Mouse (Mus musculus): ENCODE results near the gene Thada. TPM values are rescaled to one million over a fixed set of nuclear protein-coding genes. Genes with fewer than 3 reads are reported as not detected.

Gene Thada
- polyA plus RNA-seq, 1 experiment from 2014 or later, result 9.2 TPM

GRCm38 (mm10) chr17:84497026-84497425 lies 31.0 kb upstream of the Thada start:
- H3K4me3 ChIP-seq, result no peak overlapping the region
- H3K36me3 ChIP-seq, result no peaks in the 10 kb centered on the region
- H3K27ac ChIP-seq, result no peak overlapping the region
- H3K9me3 ChIP-seq, result no peaks in the 10 kb centered on the region
- H3K27me3 ChIP-seq (ENCODE audit: insufficient read depth, poor library complexity, severe bottlenecking), result no peaks in the 10 kb centered on the region
- 81% methylated on average over 5 of the region's 5 CpGs for WGBS
- no peak for DNase-seq (ENCODE audit: low spot score)
- no peaks in the 10 kb centered on the region for H3K4me1 ChIP-seq

- Histone ChIP-seq H3K36me3 (no peaks in the 10 kb centered on the region), H3K27ac (no peak overlapping the region), H3K27me3 (ENCODE audit: insufficient read depth, poor library complexity, severe bottlenecking) (no peaks in the 10 kb centered on the region), H3K4me3 (no peak overlapping the region), H3K4me1 (no peaks in the 10 kb centered on the region), H3K9me3 (no peaks in the 10 kb centered on the region)
- DNase-seq (ENCODE audit: low spot score), result no peak
- WGBS, result 30% methylated on average over 5 of the region's 5 CpGs
Observed at GRCm38 (mm10) chr17:84492255-84492880, 26.4 kb upstream of the Thada start.

GRCm38 (mm10) chr17:84487415-84487814 lies 21.4 kb upstream of the Thada start:
- DNase-seq (ENCODE audit: low spot score), result no peak
- H3K9me3 ChIP-seq, result no peaks in the 10 kb centered on the region
- H3K4me3 ChIP-seq, result no peak overlapping the region
- 79% methylated on average over 2 of the region's 2 CpGs for WGBS
- H3K4me1 ChIP-seq, result no peaks in the 10 kb centered on the region
- H3K27ac ChIP-seq, result no peak overlapping the region
- H3K27me3 ChIP-seq (ENCODE audit: insufficient read depth, poor library complexity, severe bottlenecking), result no peaks in the 10 kb centered on the region
- H3K36me3 ChIP-seq, result no peaks in the 10 kb centered on the region

GRCm38 (mm10) chr17:84483673-84484320 lies 17.8 kb upstream of the Thada start:
- no peaks in the 10 kb centered on the region for H3K4me1 ChIP-seq
- no peaks in the 10 kb centered on the region for H3K36me3 ChIP-seq
- no peak overlapping the region for H3K4me3 ChIP-seq
- H3K27me3 ChIP-seq (ENCODE audit: insufficient read depth, poor library complexity, severe bottlenecking), result no peaks in the 10 kb centered on the region
- no peak for DNase-seq (ENCODE audit: low spot score)
- WGBS, result 70% methylated on average over 6 of the region's 6 CpGs
- no peaks in the 10 kb centered on the region for H3K9me3 ChIP-seq
- H3K27ac ChIP-seq, result no peak overlapping the region

GRCm38 (mm10) chr17:84482831-84483230 lies 16.8 kb upstream of the Thada start:
- H3K9me3 ChIP-seq, result no peaks in the 10 kb centered on the region
- H3K27me3 ChIP-seq (ENCODE audit: insufficient read depth, poor library complexity, severe bottlenecking), result no peaks in the 10 kb centered on the region
- H3K4me1 ChIP-seq, result no peaks in the 10 kb centered on the region
- no peak for DNase-seq (ENCODE audit: low spot score)
- H3K4me3 ChIP-seq, result no peak overlapping the region
- no peak overlapping the region for H3K27ac ChIP-seq
- whole genome bisulfite sequencing, result 74% methylated on average over 3 of the region's 3 CpGs
- no peaks in the 10 kb centered on the region for H3K36me3 ChIP-seq

- H3K27ac ChIP-seq, result no peak overlapping the region
- 56% methylated on average over 15 of the region's 15 CpGs for WGBS
- no peaks in the 10 kb centered on the region for H3K4me1 ChIP-seq
- H3K27me3 ChIP-seq (ENCODE audit: insufficient read depth, poor library complexity, severe bottlenecking), result no peaks in the 10 kb centered on the region
- no peak overlapping the region for H3K4me3 ChIP-seq
- no peak for DNase-seq (ENCODE audit: low spot score)
- no peaks in the 10 kb centered on the region for H3K36me3 ChIP-seq
- H3K9me3 ChIP-seq, result no peaks in the 10 kb centered on the region
Observed at GRCm38 (mm10) chr17:84480464-84481355, 14.7 kb upstream of the Thada start.

GRCm38 (mm10) chr17:84478276-84478675 lies 12.3 kb upstream of the Thada start:
- Histone ChIP-seq H3K27ac (no peak overlapping the region), H3K27me3 (ENCODE audit: insufficient read depth, poor library complexity, severe bottlenecking) (no peaks in the 10 kb centered on the region), H3K4me3 (no peak overlapping the region), H3K9me3 (no peaks in the 10 kb centered on the region), H3K4me1 (no peaks in the 10 kb centered on the region), H3K36me3 (no peaks in the 10 kb centered on the region)
- WGBS, result 78% methylated on average over 4 of the region's 4 CpGs
- DNase-seq (ENCODE audit: low spot score), result no peak

- no peaks in the 10 kb centered on the region for H3K36me3 ChIP-seq
- no peaks in the 10 kb centered on the region for H3K9me3 ChIP-seq
- H3K4me1 ChIP-seq, result no peaks in the 10 kb centered on the region
- no peaks in the 10 kb centered on the region for H3K27me3 ChIP-seq (ENCODE audit: insufficient read depth, poor library complexity, severe bottlenecking)
- H3K4me3 ChIP-seq, result no peak overlapping the region
- no peak for DNase-seq (ENCODE audit: low spot score)
- no peak overlapping the region for H3K27ac ChIP-seq
- 80% methylated on average over 5 of the region's 5 CpGs for WGBS
Observed at GRCm38 (mm10) chr17:84477176-84477575, 11.2 kb upstream of the Thada start.

GRCm38 (mm10) chr17:84474312-84474711 lies 8.3 kb upstream of the Thada start:
- H3K4me1 ChIP-seq, result no peaks in the 10 kb centered on the region
- H3K27ac ChIP-seq, result no peak overlapping the region
- no peaks in the 10 kb centered on the region for H3K36me3 ChIP-seq
- no peak for DNase-seq (ENCODE audit: low spot score)
- 58% methylated on average over 4 of the region's 4 CpGs for WGBS
- no peaks in the 10 kb centered on the region for H3K27me3 ChIP-seq (ENCODE audit: insufficient read depth, poor library complexity, severe bottlenecking)
- no peak overlapping the region for H3K4me3 ChIP-seq
- H3K9me3 ChIP-seq, result no peaks in the 10 kb centered on the region

- 79% methylated on average over 4 of the region's 4 CpGs for WGBS
- no peaks in the 10 kb centered on the region for H3K4me1 ChIP-seq
- no peak for DNase-seq (ENCODE audit: low spot score)
- no peaks in the 10 kb centered on the region for H3K27me3 ChIP-seq (ENCODE audit: insufficient read depth, poor library complexity, severe bottlenecking)
- peaks cover 90% of the 10 kb centered on the region for H3K36me3 ChIP-seq
- no peak overlapping the region for H3K27ac ChIP-seq
- H3K9me3 ChIP-seq, result no peaks in the 10 kb centered on the region
- no peak overlapping the region for H3K4me3 ChIP-seq
Observed at GRCm38 (mm10) chr17:84435012-84435411, 31.0 kb downstream of the Thada start.

- Histone ChIP-seq H3K27me3 (ENCODE audit: insufficient read depth, poor library complexity, severe bottlenecking) (no peaks in the 10 kb centered on the region), H3K4me3 (no peak overlapping the region), H3K36me3 (peaks cover 90% of the 10 kb centered on the region), H3K4me1 (no peaks in the 10 kb centered on the region), H3K9me3 (no peaks in the 10 kb centered on the region), H3K27ac (no peak overlapping the region)
- no peak for DNase-seq (ENCODE audit: low spot score)
Observed at GRCm38 (mm10) chr17:84434233-84434632, 31.8 kb downstream of the Thada start.

- Histone ChIP-seq H3K36me3 (peaks cover 90% of the 10 kb centered on the region), H3K4me1 (no peaks in the 10 kb centered on the region), H3K9me3 (no peaks in the 10 kb centered on the region), H3K4me3 (no peak overlapping the region), H3K27ac (no peak overlapping the region), H3K27me3 (ENCODE audit: insufficient read depth, poor library complexity, severe bottlenecking) (no peaks in the 10 kb centered on the region)
- DNase-seq (ENCODE audit: low spot score), result no peak
- WGBS, result 83% methylated on average over 5 of the region's 5 CpGs
Observed at GRCm38 (mm10) chr17:84431991-84432390, 34.0 kb downstream of the Thada start.

GRCm38 (mm10) chr17:84424258-84424657 lies 41.7 kb downstream of the Thada start:
- Histone ChIP-seq H3K4me1 (peaks cover 15% of the 10 kb centered on the region), H3K27ac (no peak overlapping the region), H3K4me3 (no peak overlapping the region), H3K36me3 (peaks cover 61% of the 10 kb centered on the region), H3K27me3 (ENCODE audit: insufficient read depth, poor library complexity, severe bottlenecking) (no peaks in the 10 kb centered on the region), H3K9me3 (no peaks in the 10 kb centered on the region)
- 88% methylated on average over 1 of the region's 1 CpGs for WGBS
- DNase-seq (ENCODE audit: low spot score), result no peak
